Mouse (Mus musculus): ENCODE measurements around the gene Rnf126.

GRCm38 (mm10) chr10:79790861-79791260 lies 24.1 kb upstream of the Rnf126 start, which contains the start of gene Prss57:
- TF ChIP-seq CTCF (IDR thresholded peaks at IDR 0.05) (no peak), EP300 (IDR thresholded peaks at IDR 0.05) (no peak)

Data from lung, postnatal 0 days (tissue).